Comparison of ENCODE assay signal across 9 mouse cellular contexts in the genomic region with DNA sequence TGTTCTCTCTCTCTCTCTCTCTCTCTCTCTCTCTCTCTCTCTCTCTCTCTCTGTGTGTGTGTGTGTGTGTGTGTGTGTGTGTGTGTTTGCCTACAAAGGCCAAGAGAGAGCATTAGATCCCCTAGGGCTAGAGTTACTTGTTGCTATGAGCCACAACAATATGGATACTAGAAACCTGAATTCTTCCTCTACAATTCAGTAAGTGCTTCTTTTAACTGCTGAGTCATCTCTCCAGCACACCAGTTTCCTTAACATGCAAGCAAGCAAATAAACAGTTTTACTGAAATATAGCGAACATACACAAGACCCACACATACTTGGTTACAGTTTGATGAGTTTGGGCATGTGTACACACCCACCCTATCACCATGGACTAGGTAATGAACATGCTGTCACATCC.
DNase-seq lines count a peak whose midpoint lies in the region; ATAC-seq and TF ChIP-seq lines count a peak whose summit lies in the region.
"Had no signal": no experiment of that assay in that cellular context is flagged by ENCODE, and none has a peak within 500 bp of the region (broad histone marks: within the 10 kb centered on the region; RNA-seq: fewer than 3 reads in every experiment).

No protein-coding gene starts in this region.

- no peak for TF ChIP-seq CTCF in CH12.LX (conservative IDR thresholded peaks at IDR 0.05 in 1 of 2, IDR thresholded peaks at IDR 0.05 in 1 of 2; ENCODE audit: low read depth in 2 of 2, low read length in 2 of 2)

- H3K27me3 ChIP-seq in CH12.LX (replicated peaks), result no peaks in the 10 kb centered on the region
- H3K27me3 ChIP-seq in hindbrain, embryonic 10.5 days (ENCODE audit: insufficient read depth, poor library complexity, severe bottlenecking), result no peaks in the 10 kb centered on the region
- no peaks in the 10 kb centered on the region for H3K27me3 ChIP-seq in midbrain, embryonic 14.5 days (ENCODE audit: control insufficient read depth, insufficient read depth, low read length)
- H3K27me3 ChIP-seq: limb, embryonic 15.5 days had no signal

- no peaks in the 10 kb centered on the region for H3K79me2 ChIP-seq in CH12.LX (replicated peaks; ENCODE audit: control insufficient read depth, extremely low read depth, insufficient read depth, poor library complexity, severe bottlenecking)

- TF ChIP-seq EP300 in CH12.LX (IDR thresholded peaks at IDR 0.05; ENCODE audit: low read length), result no peak

- no peaks in the 10 kb centered on the region for H3K9me3 ChIP-seq in CH12.LX (replicated peaks; ENCODE audit: low read length)
- H3K9me3 ChIP-seq in hindbrain, embryonic 10.5 days, result no peaks in the 10 kb centered on the region
- no peaks in the 10 kb centered on the region for H3K9me3 ChIP-seq in midbrain, embryonic 14.5 days (ENCODE audit: control insufficient read depth, low read length)
- H3K9me3 ChIP-seq: limb, embryonic 15.5 days had no signal

- H3K36me3 ChIP-seq in CH12.LX (replicated peaks in 1 of 2; ENCODE audit: control insufficient read depth in 1 of 2, insufficient read depth in 1 of 2, low read length in 1 of 2), result no peaks in the 10 kb centered on the region
- no peaks in the 10 kb centered on the region for H3K36me3 ChIP-seq in hindbrain, embryonic 10.5 days
- no peaks in the 10 kb centered on the region for H3K36me3 ChIP-seq in midbrain, embryonic 14.5 days (ENCODE audit: control insufficient read depth, insufficient read depth, low read length)
- H3K36me3 ChIP-seq: limb, embryonic 15.5 days had no signal

- DNase-seq in CH12.LX (ENCODE audit: extremely low read depth), result no peak
- DNase-seq in brain, adult 2 months (ENCODE audit: low read depth, low spot score), result peak; percentile 61
- no peak for DNase-seq in hindbrain, embryonic 10.5 days (ENCODE audit: low spot score)
- DNase-seq in midbrain, embryonic 14.5 days, result peak; percentile 62
- DNase-seq in thymus, postnatal 10 days (ENCODE audit: low spot score in 2 of 2), result no peak
- DNase-seq in thymus, postnatal 0 days (ENCODE audit: low spot score), result no peak
- DNase-seq in lung, postnatal 14 days, result no peak
- DNase-seq: thymus, postnatal 36 days had no signal

- no peak overlapping the region for H3K9ac ChIP-seq in CH12.LX (ENCODE audit: insufficient read depth, low read depth)
- H3K9ac ChIP-seq in midbrain, embryonic 14.5 days (replicated peaks; ENCODE audit: low read length), result no peak overlapping the region
- H3K9ac ChIP-seq: limb, embryonic 15.5 days had no signal

- ATAC-seq in midbrain, embryonic 14.5 days (ENCODE audit: low FRiP score, low TSS enrichment), result no peak

- WGBS in hindbrain, embryonic 10.5 days, result 73% methylated on average over 1 of the region's 1 CpGs
- 67% methylated on average over 1 of the region's 1 CpGs for WGBS in midbrain, embryonic 14.5 days

- TF ChIP-seq RAD21 in CH12.LX (IDR thresholded peaks at IDR 0.05; ENCODE audit: low read depth, low read length), result no peak

- H3K4me2 ChIP-seq in CH12.LX (ENCODE audit: insufficient read depth, low read depth, poor library complexity, severe bottlenecking), result no peak overlapping the region
- peak overlapping the region; percentile 41 for H3K4me2 ChIP-seq in midbrain, embryonic 14.5 days (ENCODE audit: low read length)
- H3K4me2 ChIP-seq: limb, embryonic 15.5 days had no signal

- H3K4me1 ChIP-seq in CH12.LX (ENCODE audit: control insufficient read depth in 1 of 2, insufficient read depth in 2 of 2), result peaks cover 0 to 15% of the 10 kb centered on the region in 2 experiments; a peak in 2 of 4 replicates
- peaks cover 55% of the 10 kb centered on the region for H3K4me1 ChIP-seq in hindbrain, embryonic 10.5 days (replicated peaks)
- H3K4me1 ChIP-seq in midbrain, embryonic 14.5 days (ENCODE audit: control insufficient read depth, insufficient read depth, low read length), result peaks cover 42% of the 10 kb centered on the region

- H3K27ac ChIP-seq in CH12.LX (ENCODE audit: insufficient read depth, low read depth), result no peak overlapping the region
- H3K27ac ChIP-seq in hindbrain, embryonic 10.5 days, result peak overlapping the region; percentile 92
- peak overlapping the region; percentile 92 for H3K27ac ChIP-seq in midbrain, embryonic 14.5 days (replicated peaks; ENCODE audit: low read depth, low read length)
- H3K27ac ChIP-seq: limb, embryonic 15.5 days had no signal

- in situ Hi-C loops in CH12.LX (cut with MboI; ENCODE audit: low pct_ligation_motif_present, low pct_unique_long_range_greater_than_20kb, low sequenced_read_pairs), result no loop called here

- dilution Hi-C loops in CH12.LX (cut with MboI; ENCODE audit: extremely low pct_ligation_motif_present, extremely low pct_unique_long_range_greater_than_20kb, low sequenced_read_pairs), result no loop called here

- no peak overlapping the region for H3K4me3 ChIP-seq in CH12.LX (replicated peaks in 1 of 3; ENCODE audit: low read depth in 2 of 3, low read length in 2 of 3, poor library complexity in 1 of 3)
- H3K4me3 ChIP-seq in hindbrain, embryonic 10.5 days, result no peak overlapping the region
- no peak overlapping the region for H3K4me3 ChIP-seq in midbrain, embryonic 14.5 days (replicated peaks; ENCODE audit: low read depth, low read length)
- H3K4me3 ChIP-seq: limb, embryonic 15.5 days had no signal

- no peak for TF ChIP-seq POLR2A in CH12.LX (IDR thresholded peaks at IDR 0.05; ENCODE audit: low read depth, low read length)

TF ChIP-seq in CH12.LX, 34 proteins besides CTCF, POLR2A, EP300 and RAD21:
- TF ChIP-seq MAFK (IDR thresholded peaks at IDR 0.05; ENCODE audit: insufficient replicate concordance, low read length), result 0 out of 2 replicates have a peak, but pooled peaks have one; percentile 29
- no peak for TF ChIP-seq POLR2AphosphoS2 (IDR thresholded peaks at IDR 0.05; ENCODE audit: low read depth, low read length)

Comparison
In these comparisons a context has a peak if more than half of its experiments do, and no peak if none do; other contexts are left out.
1. DNase-seq: peak in brain, adult 2 months (single experiment) and midbrain, embryonic 14.5 days (single experiment); none in CH12.LX (single experiment), hindbrain, embryonic 10.5 days (single experiment), thymus, postnatal 10 days (0 of 2), thymus, postnatal 0 days (single experiment) and lung, postnatal 14 days (single experiment).